Mouse (Mus musculus) forebrain, embryonic 11.5 days (tissue): Measurements from ENCODE around the gene Atg16l1. TPM values are rescaled to one million over a fixed set of nuclear protein-coding genes. Genes with fewer than 3 reads are reported as not detected.

Experiments
- ATAC-seq: fragments of 200-750 bp; cut with Nextera tagmentation; replicated peaks from 2 replicates; pipeline ENCODE4 v1.8.0; 2017; ENCODE audit warnings: moderate TSS enrichment; ENCODE audit not compliant: low FRiP score
- DNase-seq: peaks from one replicate; pipeline ENCODE4 v3.0.0-alpha.2; 2017; ENCODE audit warnings: low spot score
- H3K27ac ChIP-seq: fragments of 300-500 bp; sonication (generic); 2 replicates; pipeline ENCODE4 v1.5.1; 2014; ENCODE audit warnings: low read depth, low read length
- H3K27me3 ChIP-seq: fragments of 300-500 bp; sonication (generic); 2 replicates; pipeline ENCODE4 v1.6.1; 2014; ENCODE audit warnings: mild to moderate bottlenecking, low read length, mixed read lengths; ENCODE audit not compliant: control insufficient read depth, insufficient read depth
- H3K36me3 ChIP-seq: fragments of 300-500 bp; sonication (generic); 2 replicates; pipeline ENCODE4 v1.6.1; 2014; ENCODE audit warnings: mild to moderate bottlenecking, low read length, moderate library complexity, mixed read lengths; ENCODE audit not compliant: control insufficient read depth, insufficient read depth
- H3K4me1 ChIP-seq: fragments of 300-500 bp; sonication (generic); replicated peaks from 2 replicates; pipeline ENCODE4 v1.6.1; 2014; ENCODE audit warnings: low read length, mixed read lengths; ENCODE audit not compliant: control insufficient read depth, insufficient read depth
- H3K4me2 ChIP-seq: fragments of 300-500 bp; sonication (generic); 2 replicates; pipeline ENCODE4 v1.6.1; 2014; ENCODE audit warnings: low read depth, mild to moderate bottlenecking, low read length, moderate library complexity, mixed read lengths; ENCODE audit not compliant: severe bottlenecking
- H3K4me3 ChIP-seq: fragments of 300-500 bp; sonication (generic); 2 replicates; pipeline ENCODE4 v1.5.1; 2014; ENCODE audit warnings: low read depth, low read length
- H3K9ac ChIP-seq: fragments of 300-500 bp; sonication (generic); 2 replicates; pipeline ENCODE4 v1.6.1; 2014; ENCODE audit warnings: low read length
- H3K9me3 ChIP-seq: fragments of 300-500 bp; sonication (generic); 2 replicates; pipeline ENCODE4 v1.6.1; 2016; ENCODE audit warnings: low read length, mixed read lengths; ENCODE audit not compliant: control insufficient read depth
- WGBS: fragments of 180-500 bp; shearing (Covaris S2); extraction: QIAGEN DNeasy Blood & Tissue Kit; methylation state at CpG from one replicate; pipeline ENCODE4 v1.1.7; 2014; 5-methylcytosine and 5-hydroxymethylcytosine counted together
- polyA plus RNA-seq: library from polyadenylated mRNA; unstranded; fragments of >200 nt; fragmentation: Nextera tagmentation; extraction: Ambion mirVana; gene quantifications from 2 replicates; pipeline ENCODE4 v1.2.1, GENCODE M21; 2014

Atg16l1 gene
- polyA plus RNA-seq, 1 experiment from 2014 or later = 40.6 TPM

GRCm38 (mm10) chr1:87786251-87786650, 30.6 kb downstream of the Atg16l1 start:
- H3K27ac ChIP-seq = no peak overlapping the region
- no peak for DNase-seq
- no peak overlapping the region for H3K9ac ChIP-seq
- no peaks in the 10 kb centered on the region for H3K27me3 ChIP-seq
- H3K9me3 ChIP-seq = no peaks in the 10 kb centered on the region
- H3K36me3 ChIP-seq = peaks cover 19% of the 10 kb centered on the region
- no peak overlapping the region for H3K4me2 ChIP-seq
- ATAC-seq = no peak
- WGBS = 88% methylated on average over 7 of the region's 7 CpGs
- no peaks in the 10 kb centered on the region for H3K4me1 ChIP-seq
- no peak overlapping the region for H3K4me3 ChIP-seq

- Histone ChIP-seq H3K27me3 (no peaks in the 10 kb centered on the region), H3K4me1 (no peaks in the 10 kb centered on the region), H3K9me3 (no peaks in the 10 kb centered on the region), H3K27ac (no peak overlapping the region), H3K4me3 (no peak overlapping the region), H3K9ac (no peak overlapping the region), H3K36me3 (peaks cover 15% of the 10 kb centered on the region), H3K4me2 (no peak overlapping the region)
- no peak for ATAC-seq
- DNase-seq = no peak
- WGBS = 96% methylated on average over 8 of the region's 8 CpGs
These were observed 34.0 kb downstream of the Atg16l1 start for GRCm38 (mm10) chr1:87789665-87790064.

- DNase-seq (no peak), ATAC-seq (no peak)
- Histone ChIP-seq H3K9ac (no peak overlapping the region), H3K4me2 (no peak overlapping the region), H3K9me3 (no peaks in the 10 kb centered on the region), H3K36me3 (peaks cover 6% of the 10 kb centered on the region; the same call in 1 of the 2 replicates), H3K27me3 (no peaks in the 10 kb centered on the region), H3K4me3 (no peak overlapping the region), H3K27ac (no peak overlapping the region), H3K4me1 (no peaks in the 10 kb centered on the region)
- 89% methylated on average over 4 of the region's 4 CpGs for WGBS
These were observed 36.9 kb downstream of the Atg16l1 start for GRCm38 (mm10) chr1:87792438-87793137.

- no peak for DNase-seq
- Histone ChIP-seq H3K4me2 (no peak overlapping the region), H3K27me3 (no peaks in the 10 kb centered on the region), H3K9ac (no peak overlapping the region), H3K36me3 (peaks cover 6% of the 10 kb centered on the region; the same call in 1 of the 2 replicates), H3K4me3 (no peak overlapping the region), H3K4me1 (no peaks in the 10 kb centered on the region), H3K27ac (no peak overlapping the region), H3K9me3 (no peaks in the 10 kb centered on the region)
- ATAC-seq = no peak
- WGBS = 95% methylated on average over 6 of the region's 6 CpGs
These were observed 37.4 kb downstream of the Atg16l1 start for GRCm38 (mm10) chr1:87793138-87793449.

- no peak overlapping the region for H3K4me2 ChIP-seq
- no peak for DNase-seq
- H3K36me3 ChIP-seq = peaks cover 4% of the 10 kb centered on the region; the same call in 1 of the 2 replicates
- H3K27ac ChIP-seq = no peak overlapping the region
- no peaks in the 10 kb centered on the region for H3K27me3 ChIP-seq
- no peaks in the 10 kb centered on the region for H3K9me3 ChIP-seq
- WGBS = 92% methylated on average over 1 of the region's 1 CpGs
- no peak overlapping the region for H3K9ac ChIP-seq
- H3K4me3 ChIP-seq = no peak overlapping the region
- H3K4me1 ChIP-seq = no peaks in the 10 kb centered on the region
- no peak for ATAC-seq
These were observed 42.0 kb downstream of the Atg16l1 start for GRCm38 (mm10) chr1:87797702-87798101.

GRCm38 (mm10) chr1:87798306-87798705, 42.6 kb downstream of the Atg16l1 start:
- no peak overlapping the region for H3K4me2 ChIP-seq

GRCm38 (mm10) chr1:87803576-87803975, 47.9 kb downstream of the Atg16l1 start, which contains the start of gene Sag:
TSS of gene Sag (plus strand) at chr1:87803680.
- 84% methylated on average over 6 of the region's 6 CpGs for WGBS
- no peaks in the 10 kb centered on the region for H3K36me3 ChIP-seq
- no peak within 1 kb of the TSS for H3K9ac ChIP-seq
- no peaks in the 10 kb centered on the region for H3K27me3 ChIP-seq
- ATAC-seq (no peak), DNase-seq (no peak)
- no peak within 1 kb of the TSS for H3K27ac ChIP-seq
- H3K4me1 ChIP-seq = no peaks in the 10 kb centered on the region
- H3K9me3 ChIP-seq = no peaks in the 10 kb centered on the region
- no peak within 1 kb of the TSS for H3K4me3 ChIP-seq
- H3K4me2 ChIP-seq = no peak within 1 kb of the TSS

More at GRCm38 (mm10) chr1:87798306-87798705, 42.6 kb downstream of the Atg16l1 start:
- Histone ChIP-seq H3K9me3 (no peaks in the 10 kb centered on the region), H3K4me1 (no peaks in the 10 kb centered on the region), H3K36me3 (peaks cover 1% of the 10 kb centered on the region; the same call in 1 of the 2 replicates), H3K4me3 (no peak overlapping the region), H3K27ac (no peak overlapping the region), H3K27me3 (no peaks in the 10 kb centered on the region), H3K9ac (no peak overlapping the region)
- WGBS = 88% methylated on average over 2 of the region's 2 CpGs
- no peak for ATAC-seq
- DNase-seq = no peak

GRCm38 (mm10) chr1:87807751-87808150, 52.1 kb downstream of the Atg16l1 start:
- Histone ChIP-seq H3K36me3 (no peaks in the 10 kb centered on the region), H3K27me3 (no peaks in the 10 kb centered on the region), H3K4me3 (no peak overlapping the region), H3K27ac (no peak overlapping the region), H3K9me3 (no peaks in the 10 kb centered on the region), H3K4me2 (no peak overlapping the region), H3K9ac (no peak overlapping the region), H3K4me1 (no peaks in the 10 kb centered on the region)
- no peak for DNase-seq
- no peak for ATAC-seq
- WGBS = 79% methylated on average over 1 of the region's 1 CpGs

GRCm38 (mm10) chr1:87811391-87811790, 55.7 kb downstream of the Atg16l1 start:
- no peak for DNase-seq
- H3K9me3 ChIP-seq = no peaks in the 10 kb centered on the region
- H3K4me3 ChIP-seq = no peak overlapping the region
- ATAC-seq = no peak
- 89% methylated on average over 7 of the region's 7 CpGs for WGBS
- no peaks in the 10 kb centered on the region for H3K27me3 ChIP-seq
- no peak overlapping the region for H3K4me2 ChIP-seq
- no peaks in the 10 kb centered on the region for H3K36me3 ChIP-seq
- no peak overlapping the region for H3K9ac ChIP-seq
- H3K27ac ChIP-seq = no peak overlapping the region
- no peaks in the 10 kb centered on the region for H3K4me1 ChIP-seq
